Mouse (Mus musculus) liver, embryonic 14.5 days (tissue): ENCODE measurements around the gene Aaed1. TPM values are rescaled to one million over a fixed set of nuclear protein-coding genes. Genes with fewer than 3 reads are reported as not detected.
A peak's percentile ranks its signal among the peaks of the same experiment; 100 is the strongest.

Experiments
- ATAC-seq: fragments of 200-750 bp; cut with Nextera tagmentation; 2 replicates; pipeline ENCODE4 v1.8.0; 2017; ENCODE audit warnings: moderate number of reproducible peaks, mild to moderate bottlenecking, moderate library complexity; ENCODE audit not compliant: insufficient read depth
- DNase-seq, 3 experiments: peaks; one replicate each; pipeline ENCODE4 v3.0.0-alpha.2; 2012 to 2013; ENCODE audit warnings: low read depth in 3 of 3, low spot score in 3 of 3
- H3K27ac ChIP-seq: fragments of 300-500 bp; sonication (generic); 2 replicates; pipeline ENCODE4 v1.5.1; 2014; ENCODE audit warnings: moderate library complexity, mild to moderate bottlenecking, control low read depth, inconsistent platforms
- H3K27me3 ChIP-seq: fragments of 300-500 bp; sonication (generic); 2 replicates; pipeline ENCODE4 v1.6.1; 2014; ENCODE audit warnings: mild to moderate bottlenecking, low read length, moderate library complexity; ENCODE audit not compliant: control insufficient read depth, insufficient read depth
- H3K36me3 ChIP-seq: fragments of 300-500 bp; sonication (generic); replicated peaks from 2 replicates; pipeline ENCODE4 v1.6.1; 2014; ENCODE audit warnings: low read depth; ENCODE audit not compliant: control insufficient read depth, insufficient read depth
- H3K4me1 ChIP-seq, 2 experiments: fragments of 200-500 bp in 1 of 2; fragments of 300-500 bp in 1 of 2; sonication (generic) in 1 of 2; replicated peaks; 2 replicates each; pipeline ENCODE4 v1.6.1; 2012 to 2014; ENCODE audit warnings: antibody characterized with exemption in 1 of 2, inconsistent platforms in 1 of 2, low read length in 1 of 2; ENCODE audit not compliant: control insufficient read depth in 2 of 2, insufficient read depth in 2 of 2
- H3K4me2 ChIP-seq: fragments of 300-500 bp; sonication (generic); 2 replicates; pipeline ENCODE4 v1.6.1; 2014; ENCODE audit warnings: low read depth, mild to moderate bottlenecking, control low read depth, moderate library complexity
- H3K4me3 ChIP-seq, 2 experiments: fragments of 200-500 bp in 1 of 2; fragments of 300-500 bp in 1 of 2; sonication (generic) in 1 of 2; 2 replicates each; pipeline ENCODE4 v1.5.1; 2012 to 2014; ENCODE audit warnings: low read depth in 2 of 2, low read length in 2 of 2, mild to moderate bottlenecking in 2 of 2, control low read depth in 1 of 2, inconsistent platforms in 1 of 2, moderate library complexity in 1 of 2; ENCODE audit not compliant: insufficient read depth in 1 of 2
- H3K9ac ChIP-seq: fragments of 300-500 bp; sonication (generic); replicated peaks from 2 replicates; pipeline ENCODE4 v1.6.1; 2014; ENCODE audit warnings: mild to moderate bottlenecking, control low read depth, moderate library complexity
- H3K9me3 ChIP-seq: fragments of 300-500 bp; sonication (generic); 2 replicates; pipeline ENCODE4 v1.6.1; 2016; ENCODE audit warnings: low read length, mixed read lengths; ENCODE audit not compliant: control insufficient read depth
- CTCF ChIP-seq: IDR thresholded peaks from 2 replicates; pipeline ENCODE4 v1.5.1; 2016; ENCODE audit warnings: antibody characterized with exemption, low read depth, control low read depth
- EP300 ChIP-seq: IDR thresholded peaks from 2 replicates; pipeline ENCODE4 v1.6.1; 2016; ENCODE audit warnings: antibody characterized with exemption, low read depth
- WGBS: fragments of 180-500 bp; shearing (Covaris S2); extraction: QIAGEN DNeasy Blood & Tissue Kit; methylation state at CpG from one replicate; pipeline ENCODE4 v1.1.7; 2014; ENCODE audit not compliant: insufficient replicate concordance; 5-methylcytosine and 5-hydroxymethylcytosine counted together
- polyA plus RNA-seq, 2 experiments: library from polyadenylated mRNA; depleted of rRNA in 1 of 2; stranded (reverse) in 1 of 2; unstranded in 1 of 2; fragments of >200 nt; fragmentation: Nextera tagmentation in 1 of 2; extraction: Ambion mirVana in 1 of 2; gene quantifications; 2 replicates each; pipeline versions ENCODE4 v1.2.1 to v1.2.3; 2012 to 2014

Aaed1 gene
- polyA plus RNA-seq, 2 experiments = 7.0 to 14.9 TPM

DNA sequence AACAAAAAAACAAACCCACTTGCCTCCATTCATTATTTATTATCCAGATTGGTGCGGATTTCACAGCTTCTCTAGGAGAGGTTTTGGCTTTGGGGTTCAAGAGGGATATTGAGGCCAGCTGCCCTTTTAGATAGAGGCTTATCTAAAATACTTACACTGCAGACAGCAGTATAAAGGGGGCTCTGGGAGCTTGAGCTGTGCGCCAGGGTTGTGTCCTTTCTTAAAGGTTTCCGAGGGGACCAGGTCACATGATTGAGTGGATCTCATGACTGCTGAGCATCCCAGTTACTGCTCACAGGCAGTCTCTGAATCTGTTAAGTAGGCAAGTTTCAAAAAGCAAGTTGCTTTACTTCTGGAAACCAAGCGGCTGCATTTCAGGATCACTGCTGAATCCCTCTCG is 44.9 kb upstream of the Aaed1 start:
- TF ChIP-seq EP300 (peak; percentile 31; the same call in 1 of the 2 replicates), CTCF (no peak)
- peaks cover 4 to 5% of the 10 kb centered on the region in 2 experiments; a peak in 2 of 4 replicates for H3K4me1 ChIP-seq
- no peaks in the 10 kb centered on the region for H3K36me3 ChIP-seq
- WGBS = 33% methylated on average over 5 of the region's 5 CpGs
- no peak overlapping the region; the same call in 1 of the 2 replicates for H3K9ac ChIP-seq
- peak in 1 of 3 experiments; percentile 24 for DNase-seq
- peak overlapping the region; percentile 23; the same call in 1 of the 2 replicates for H3K4me2 ChIP-seq
- no peaks in the 10 kb centered on the region for H3K27me3 ChIP-seq
- H3K9me3 ChIP-seq = no peaks in the 10 kb centered on the region
- H3K27ac ChIP-seq = no peak overlapping the region
- H3K4me3 ChIP-seq = no peak overlapping the region
- peak; percentile 79; the same call in 1 of the 2 replicates for ATAC-seq

DNA sequence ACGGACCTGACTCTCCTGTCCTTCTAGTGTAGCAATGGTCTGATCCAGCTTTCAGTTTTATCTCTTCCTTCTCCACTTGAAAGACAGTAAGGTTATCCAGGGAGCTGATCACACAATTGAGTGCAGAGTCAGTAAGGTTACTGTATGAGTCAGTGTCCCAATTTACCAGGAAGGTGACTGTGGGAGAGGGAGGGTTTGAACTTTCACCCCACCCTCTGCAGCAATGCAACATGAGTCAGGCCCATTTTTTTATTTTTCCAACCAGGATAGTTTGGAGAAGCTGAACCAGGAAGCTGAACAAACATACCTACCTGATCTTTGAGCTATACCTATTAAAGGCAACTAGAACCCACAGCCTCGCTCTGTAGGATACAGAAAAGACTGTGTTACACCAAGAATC is 37.0 kb upstream of the Aaed1 start:
- ATAC-seq (no peak), DNase-seq (no peak)
- WGBS = 67% methylated on average over 2 of the region's 2 CpGs
- no peaks in the 10 kb centered on the region for H3K36me3 ChIP-seq
- TF ChIP-seq EP300 (no peak), CTCF (no peak)
- no peak overlapping the region for H3K4me2 ChIP-seq
- no peak overlapping the region for H3K9ac ChIP-seq
- H3K4me1 ChIP-seq = no peaks in the 10 kb centered on the region
- no peaks in the 10 kb centered on the region for H3K27me3 ChIP-seq
- no peaks in the 10 kb centered on the region for H3K9me3 ChIP-seq
- H3K27ac ChIP-seq = no peak overlapping the region
- no peak overlapping the region for H3K4me3 ChIP-seq

DNA sequence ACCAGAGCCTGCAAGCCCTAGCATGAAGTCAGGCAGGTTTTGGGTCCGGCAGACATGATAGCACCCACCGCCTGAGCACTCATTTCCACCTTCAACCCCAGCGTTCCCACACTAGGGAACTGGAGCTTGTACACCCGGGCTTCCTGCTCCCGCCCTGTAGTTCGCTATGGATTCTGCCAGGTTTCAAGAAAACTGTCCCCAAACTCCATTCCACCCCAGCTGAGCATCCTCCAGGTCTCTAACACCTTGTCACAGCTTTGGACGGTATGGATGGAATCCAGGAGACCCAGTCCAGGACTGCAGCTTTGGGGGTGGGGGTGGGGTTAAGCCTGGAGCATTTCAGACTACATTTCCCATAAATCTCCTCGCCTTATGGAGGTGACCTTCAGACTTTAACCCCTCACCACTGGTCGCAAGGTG is 31.6 kb upstream of the Aaed1 start:
- 1% methylated on average over 9 of the region's 9 CpGs for WGBS
- Histone ChIP-seq H3K36me3 (no peaks in the 10 kb centered on the region), H3K4me2 (peak overlapping the region; percentile 79), H3K4me1 (peaks cover 0 to 4% of the 10 kb centered on the region in 2 experiments; a peak in 2 of 4 replicates), H3K9me3 (no peaks in the 10 kb centered on the region), H3K27me3 (no peaks in the 10 kb centered on the region), H3K4me3 (peak overlapping the region; percentile 61 to 69), H3K9ac (peak overlapping the region; percentile 69), H3K27ac (no peak overlapping the region)
- DNase-seq (peak in 1 of 3 experiments; percentile 14), ATAC-seq (peak; percentile 66)
- TF ChIP-seq CTCF = no peak
- no peak for TF ChIP-seq EP300

DNA sequence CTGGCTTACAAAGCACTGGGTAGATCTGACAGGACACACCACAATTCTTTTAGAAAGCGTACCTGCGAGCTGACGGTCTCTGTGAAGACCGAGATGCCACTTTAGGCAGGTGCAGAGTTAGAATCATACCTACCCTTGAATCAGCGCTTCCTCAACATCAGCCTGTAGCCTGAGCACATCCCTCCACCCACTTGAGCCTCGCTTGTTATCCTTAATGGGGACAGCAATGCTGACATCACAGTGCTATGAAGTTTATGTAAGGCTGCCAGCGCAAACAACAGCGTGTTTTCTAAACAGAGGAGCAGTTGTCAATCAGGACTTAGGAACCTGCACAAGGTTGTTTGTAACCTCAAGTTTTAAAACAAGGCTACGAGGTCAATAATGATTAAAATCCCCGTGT is 31.1 kb upstream of the Aaed1 start:
- Histone ChIP-seq H3K4me1 (peaks cover 0 to 4% of the 10 kb centered on the region in 2 experiments; a peak in 2 of 4 replicates), H3K9ac (peak overlapping the region; percentile 69), H3K4me2 (peak overlapping the region; percentile 79), H3K9me3 (no peaks in the 10 kb centered on the region), H3K27ac (no peak overlapping the region), H3K36me3 (no peaks in the 10 kb centered on the region), H3K27me3 (no peaks in the 10 kb centered on the region), H3K4me3 (peak overlapping the region; percentile 61 to 69)
- ATAC-seq (peak; percentile 48; the same call in 1 of the 2 replicates), DNase-seq (no peak)
- TF ChIP-seq EP300 (no peak), CTCF (no peak)
- 20% methylated on average over 10 of the region's 10 CpGs for whole genome bisulfite sequencing

DNA sequence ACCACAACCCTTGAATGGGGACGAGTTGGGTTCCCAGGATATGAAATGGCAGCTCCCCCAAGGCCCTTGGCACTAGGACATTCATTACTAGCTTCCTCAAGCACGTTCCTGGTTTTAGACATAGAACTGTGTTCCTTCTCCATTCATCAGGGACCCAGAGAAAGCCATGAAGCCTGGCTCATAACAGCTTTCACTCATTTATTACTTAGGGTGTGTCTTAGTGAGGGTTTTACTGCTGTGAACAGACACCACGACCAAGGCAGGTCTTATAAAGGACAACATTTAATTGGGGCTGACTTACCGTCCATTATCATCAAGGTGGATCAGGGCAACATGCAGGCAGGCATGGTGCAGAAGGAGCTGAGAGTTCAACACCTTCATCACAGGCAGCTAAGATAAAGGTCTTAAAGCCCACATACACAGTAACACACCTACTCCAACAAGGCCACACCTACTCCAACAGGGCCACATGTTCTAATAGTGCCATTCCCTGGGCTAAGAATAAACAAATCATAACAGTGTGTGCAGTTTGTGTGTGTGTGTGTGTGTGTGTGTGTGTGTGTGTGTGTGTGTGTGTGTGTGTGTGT is 23.1 kb upstream of the Aaed1 start:
- no peak for DNase-seq
- no peaks in the 10 kb centered on the region for H3K9me3 ChIP-seq
- 43% methylated on average over 4 of the region's 4 CpGs for WGBS
- TF ChIP-seq EP300 (no peak), CTCF (no peak)
- ATAC-seq = no peak
- H3K36me3 ChIP-seq = no peaks in the 10 kb centered on the region
- no peak overlapping the region for H3K9ac ChIP-seq
- no peaks in the 10 kb centered on the region for H3K27me3 ChIP-seq
- no peak overlapping the region for H3K27ac ChIP-seq
- no peak overlapping the region for H3K4me3 ChIP-seq
- no peaks in the 10 kb centered on the region for H3K4me1 ChIP-seq
- no peak overlapping the region for H3K4me2 ChIP-seq
